Mouse (Mus musculus) macrophage (primary cell): ENCODE measurements around the gene Ptprr. TPM values are rescaled to one million over a fixed set of nuclear protein-coding genes. Genes with fewer than 3 reads are reported as not detected.

Experiments used
- H3K27ac ChIP-seq: fragments of 350-480 bp; formaldehyde crosslinking; 2 replicates; pipeline ENCODE4 v1.9.0; 2021
- H3K36me3 ChIP-seq: fragments of 350-480 bp; formaldehyde crosslinking; 2 replicates; pipeline ENCODE4 v1.9.0; 2021; ENCODE audit errors: inconsistent target
- H3K4me3 ChIP-seq: fragments of 350-480 bp; formaldehyde crosslinking; 2 replicates; pipeline ENCODE4 v1.9.0; 2021; ENCODE audit errors: inconsistent target
- H3K79me2 ChIP-seq: fragments of 350-480 bp; formaldehyde crosslinking; 2 replicates; pipeline ENCODE4 v1.9.0; 2021; ENCODE audit errors: inconsistent target
- WGBS: methylation state at CpG from one replicate; pipeline ENCODE4 v1.1.7; 2026; ENCODE audit warnings: inconsistent platforms; ENCODE audit not compliant: missing documents; 5-methylcytosine and 5-hydroxymethylcytosine counted together
- polyA plus RNA-seq: library from polyadenylated mRNA; stranded (reverse); fragments of 250-400 nt; gene quantifications from 3 replicates; pipeline ENCODE4 v1.2.4, GENCODE M21; 2018; ENCODE audit warnings: inconsistent platforms

Gene Ptprr
- polyA plus RNA-seq, 1 experiment from 2014 or later = not detected

- WGBS = 71% methylated on average over 2 of the region's 2 CpGs
- Histone ChIP-seq H3K4me3 (no peak overlapping the region), H3K36me3 (no peaks in the 10 kb centered on the region), H3K27ac (no peak overlapping the region), H3K79me2 (no peaks in the 10 kb centered on the region)
Measured at GRCm38 (mm10) chr10:116135187-116135586, 117.2 kb downstream of the Ptprr start.

GRCm38 (mm10) chr10:116140226-116140625, 122.2 kb downstream of the Ptprr start:
- WGBS = 98% methylated on average over 8 of the region's 8 CpGs
- no peak overlapping the region for H3K27ac ChIP-seq
- no peak overlapping the region for H3K4me3 ChIP-seq
- no peaks in the 10 kb centered on the region for H3K79me2 ChIP-seq
- no peaks in the 10 kb centered on the region for H3K36me3 ChIP-seq

GRCm38 (mm10) chr10:116143684-116144083, 125.7 kb downstream of the Ptprr start:
- Histone ChIP-seq H3K4me3 (no peak overlapping the region), H3K36me3 (no peaks in the 10 kb centered on the region), H3K27ac (no peak overlapping the region), H3K79me2 (no peaks in the 10 kb centered on the region)
- 95% methylated on average over 10 of the region's 10 CpGs for WGBS

- no peak overlapping the region for H3K27ac ChIP-seq
- no peak overlapping the region for H3K4me3 ChIP-seq
- no peaks in the 10 kb centered on the region for H3K79me2 ChIP-seq
- H3K36me3 ChIP-seq = no peaks in the 10 kb centered on the region
- WGBS = 92% methylated on average over 9 of the region's 9 CpGs
Measured at GRCm38 (mm10) chr10:116146091-116146490, 128.1 kb downstream of the Ptprr start.

- no peaks in the 10 kb centered on the region for H3K36me3 ChIP-seq
- H3K27ac ChIP-seq = no peak overlapping the region
- H3K4me3 ChIP-seq = no peak overlapping the region
- WGBS = 32% methylated on average over 5 of the region's 5 CpGs
- no peaks in the 10 kb centered on the region for H3K79me2 ChIP-seq
Measured at GRCm38 (mm10) chr10:116154707-116155106, 136.7 kb downstream of the Ptprr start.

GRCm38 (mm10) chr10:116156699-116157098, 138.7 kb downstream of the Ptprr start:
- 0% methylated on average over 1 of the region's 1 CpGs for WGBS
- Histone ChIP-seq H3K36me3 (no peaks in the 10 kb centered on the region), H3K27ac (no peak overlapping the region), H3K4me3 (no peak overlapping the region), H3K79me2 (no peaks in the 10 kb centered on the region)

- Histone ChIP-seq H3K79me2 (no peaks in the 10 kb centered on the region), H3K36me3 (no peaks in the 10 kb centered on the region), H3K4me3 (no peak overlapping the region), H3K27ac (no peak overlapping the region)
- 63% methylated on average over 12 of the region's 12 CpGs for WGBS
Measured at GRCm38 (mm10) chr10:116162338-116162737, 144.3 kb downstream of the Ptprr start.

GRCm38 (mm10) chr10:116175324-116175883, 157.4 kb downstream of the Ptprr start:
- H3K4me3 ChIP-seq = no peak overlapping the region
- no peak overlapping the region for H3K27ac ChIP-seq
- no peaks in the 10 kb centered on the region for H3K36me3 ChIP-seq
- 19% methylated on average over 10 of the region's 10 CpGs for WGBS
- no peaks in the 10 kb centered on the region for H3K79me2 ChIP-seq

- Histone ChIP-seq H3K36me3 (no peaks in the 10 kb centered on the region), H3K4me3 (no peak overlapping the region), H3K79me2 (no peaks in the 10 kb centered on the region), H3K27ac (no peak overlapping the region)
- WGBS = 11% methylated on average over 21 of the region's 21 CpGs
Measured at GRCm38 (mm10) chr10:116177390-116178179, 159.6 kb downstream of the Ptprr start.

GRCm38 (mm10) chr10:116181235-116181634, 163.2 kb downstream of the Ptprr start:
- Histone ChIP-seq H3K27ac (no peak overlapping the region), H3K79me2 (no peaks in the 10 kb centered on the region)

GRCm38 (mm10) chr10:116182221-116182620, 164.2 kb downstream of the Ptprr start:
- no peak overlapping the region for H3K4me3 ChIP-seq
- no peaks in the 10 kb centered on the region for H3K79me2 ChIP-seq
- WGBS = 94% methylated on average over 5 of the region's 5 CpGs
- H3K36me3 ChIP-seq = no peaks in the 10 kb centered on the region
- H3K27ac ChIP-seq = no peak overlapping the region

More at GRCm38 (mm10) chr10:116181235-116181634, 163.2 kb downstream of the Ptprr start:
- WGBS = 32% methylated on average over 5 of the region's 5 CpGs
- no peaks in the 10 kb centered on the region for H3K36me3 ChIP-seq
- no peak overlapping the region for H3K4me3 ChIP-seq

- Histone ChIP-seq H3K4me3 (no peak overlapping the region), H3K36me3 (no peaks in the 10 kb centered on the region), H3K79me2 (no peaks in the 10 kb centered on the region), H3K27ac (no peak overlapping the region)
- WGBS = 76% methylated on average over 3 of the region's 3 CpGs
Measured at GRCm38 (mm10) chr10:116183258-116183657, 165.2 kb downstream of the Ptprr start.

GRCm38 (mm10) chr10:116191724-116192123, 173.7 kb downstream of the Ptprr start:
- Histone ChIP-seq H3K27ac (no peak overlapping the region), H3K79me2 (no peaks in the 10 kb centered on the region), H3K36me3 (no peaks in the 10 kb centered on the region), H3K4me3 (no peak overlapping the region)
- 16% methylated on average over 2 of the region's 2 CpGs for WGBS

- Histone ChIP-seq H3K36me3 (no peaks in the 10 kb centered on the region), H3K4me3 (no peak overlapping the region), H3K79me2 (no peaks in the 10 kb centered on the region), H3K27ac (no peak overlapping the region)
- WGBS = 77% methylated on average over 8 of the region's 8 CpGs
Measured at GRCm38 (mm10) chr10:116192293-116192692, 174.3 kb downstream of the Ptprr start.

GRCm38 (mm10) chr10:116194409-116194808, 176.4 kb downstream of the Ptprr start:
- Histone ChIP-seq H3K79me2 (no peaks in the 10 kb centered on the region), H3K27ac (no peak overlapping the region), H3K36me3 (no peaks in the 10 kb centered on the region), H3K4me3 (no peak overlapping the region)
- 88% methylated on average over 8 of the region's 8 CpGs for WGBS
